Mouse (Mus musculus): ENCODE measurements around the gene Pabpn1l.
A peak's percentile ranks its signal among the peaks of the same experiment; 100 is the strongest.

The Pabpn1l gene

DNA sequence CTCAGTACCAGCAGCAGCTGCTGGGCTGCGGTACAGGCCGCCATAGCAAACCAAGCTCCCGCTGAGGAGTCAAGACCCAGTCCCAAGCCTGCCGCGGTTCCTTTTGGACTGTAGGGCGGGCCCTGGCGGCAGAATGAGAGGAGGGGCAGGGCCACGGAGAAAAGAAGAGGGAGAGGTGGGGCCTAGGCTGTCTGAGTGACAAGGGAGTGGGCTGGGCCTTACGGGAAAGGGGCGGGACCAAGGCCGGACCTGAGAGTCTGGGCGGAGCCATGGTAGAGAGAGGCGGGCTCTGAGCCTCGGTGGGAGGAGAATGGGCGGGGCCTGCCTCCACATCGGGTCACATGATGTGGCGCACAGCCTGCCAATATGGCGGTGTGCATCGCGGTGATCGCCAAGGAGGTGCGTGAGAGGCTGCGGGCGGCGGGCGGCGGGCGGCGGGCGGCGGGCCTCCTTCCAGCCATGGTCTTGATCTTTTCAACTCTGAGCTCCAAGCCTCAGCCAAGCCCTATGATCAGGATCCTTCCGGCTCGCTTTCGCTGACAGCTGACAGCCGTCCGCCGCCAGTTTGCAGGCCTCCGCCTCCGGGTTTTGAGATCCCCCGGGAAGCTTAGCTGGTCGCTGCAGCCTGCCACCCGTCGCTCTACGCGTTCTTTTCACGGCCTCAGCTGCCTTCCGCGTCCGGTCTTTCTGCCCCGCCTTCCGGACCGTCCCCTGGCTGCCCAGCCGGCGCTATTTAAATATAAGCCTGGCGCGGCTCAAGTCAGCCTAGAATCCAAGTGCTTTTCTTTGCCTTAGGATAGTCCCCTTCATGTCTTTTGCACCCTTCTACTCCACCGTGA is 11.0 kb downstream of the Pabpn1l start, which contains the start of the genes Galns and Trappc2l:
Gene Galns (minus strand): TSS at position 169 of the 839 bp plus-strand sequence.
Gene Trappc2l (plus strand): TSS at position 346 of the 839 bp plus-strand sequence.
- DNase-seq = peak; percentile 98

DNA sequence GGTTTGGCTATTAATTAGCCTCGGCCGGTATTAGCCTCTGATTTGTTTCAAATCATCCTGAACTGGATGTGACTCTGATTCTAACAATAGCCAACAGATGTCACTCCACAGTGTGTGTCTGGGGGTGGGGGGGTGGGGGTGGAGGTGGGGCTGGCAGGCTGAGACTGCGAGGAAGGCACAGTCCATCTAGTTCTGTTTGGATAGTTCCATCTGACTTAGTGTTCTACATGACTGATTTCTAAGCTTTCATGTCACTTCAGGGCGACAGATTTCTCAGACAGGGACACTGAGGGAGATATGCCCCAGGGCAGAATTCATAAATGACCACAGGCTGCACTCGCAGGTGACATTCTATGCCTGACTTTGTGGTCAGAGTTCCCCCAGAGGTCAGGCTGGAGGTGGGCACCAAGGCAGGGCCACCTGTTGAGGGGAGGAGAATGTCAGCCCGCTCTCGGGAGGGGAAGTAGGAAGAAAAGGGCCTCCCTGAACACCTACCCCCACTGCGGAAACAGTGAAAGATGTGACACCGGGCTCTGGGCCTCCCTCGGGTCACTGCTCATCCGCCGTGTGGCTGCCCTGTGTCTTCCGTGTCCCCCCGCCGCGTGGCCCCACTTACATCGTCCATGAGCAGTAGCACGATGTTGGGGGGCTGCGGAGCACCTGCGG is 11.8 kb downstream of the Pabpn1l start:
- no peak for DNase-seq

DNA sequence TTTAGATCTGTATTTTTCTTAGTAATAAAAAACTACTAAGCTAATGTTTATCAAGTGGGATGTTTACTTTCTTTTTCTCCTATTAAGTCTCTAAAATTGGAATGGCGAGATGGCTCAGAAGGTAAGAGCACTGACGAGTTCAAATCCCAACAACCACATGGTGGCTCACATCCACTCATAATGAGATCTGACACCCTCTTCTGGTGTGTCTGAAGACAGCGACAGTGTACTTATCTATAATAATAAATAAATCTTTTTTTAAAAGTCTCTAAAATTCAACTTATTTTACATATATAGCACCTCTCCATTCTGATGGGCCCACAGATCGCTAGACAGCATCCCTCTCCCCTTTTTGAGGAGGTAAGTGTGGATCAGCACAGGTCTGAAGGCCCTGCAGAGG is 12.3 kb downstream of the Pabpn1l start:
- DNase-seq = no peak

DNA sequence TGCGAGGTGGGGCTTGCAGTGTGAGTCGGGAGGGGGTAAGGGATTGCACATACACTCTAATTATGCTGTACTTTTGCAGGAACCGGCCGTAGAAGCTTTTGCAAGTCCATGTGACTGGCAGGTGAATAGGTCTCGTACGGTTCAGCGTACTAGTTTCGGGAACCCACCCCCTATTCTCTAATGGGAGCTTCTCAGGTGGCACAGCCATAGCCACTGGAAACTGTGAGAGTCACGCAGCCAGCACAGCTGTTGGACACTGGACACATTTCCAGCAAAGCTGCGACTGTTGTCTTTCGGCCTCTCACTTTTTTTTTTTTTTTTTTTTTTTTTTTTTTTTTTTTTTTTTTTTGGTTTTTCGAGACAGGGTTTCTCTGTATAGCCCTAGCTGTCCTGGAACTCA is 15.7 kb downstream of the Pabpn1l start:
- no peak for DNase-seq

DNA sequence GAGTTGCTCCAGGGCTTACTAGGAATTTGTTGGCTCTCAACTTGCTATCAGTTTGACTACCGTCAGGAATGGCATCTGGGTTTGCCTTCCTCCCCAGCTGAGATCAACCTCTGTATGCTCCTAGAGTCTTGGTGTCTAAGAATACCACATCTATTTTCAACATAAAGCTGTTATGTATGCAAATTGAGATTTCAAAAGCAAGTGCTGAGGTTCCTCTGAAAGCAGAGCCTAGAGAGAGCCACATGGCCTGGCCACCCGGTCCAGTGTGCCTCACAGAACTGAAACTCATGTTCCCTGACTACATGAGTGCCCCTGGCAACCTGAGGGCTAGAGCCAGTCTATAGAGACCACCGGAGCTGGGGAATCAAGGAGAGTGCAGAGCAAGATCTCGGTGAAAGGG is 17.2 kb downstream of the Pabpn1l start:
- DNase-seq = no peak

DNA sequence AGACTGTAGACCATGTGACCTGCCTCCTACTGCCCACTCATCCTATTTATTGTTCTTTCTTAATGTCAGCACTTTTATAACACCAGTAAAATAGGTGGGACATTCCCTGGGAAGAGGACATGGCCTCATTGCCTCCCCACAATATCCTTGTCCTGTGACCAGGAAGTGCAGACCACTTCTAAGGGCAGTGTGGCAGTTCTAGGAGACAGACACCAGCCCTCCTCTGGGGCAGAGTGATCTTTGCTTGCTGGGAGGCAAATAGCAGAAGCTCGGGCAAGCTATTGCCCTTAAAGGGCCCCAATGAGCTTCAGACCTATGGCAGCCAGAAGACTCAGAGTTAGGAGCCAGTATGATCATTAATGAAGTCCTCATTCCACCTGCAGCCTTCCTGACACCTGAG is 17.9 kb downstream of the Pabpn1l start:
- no peak for DNase-seq

DNA sequence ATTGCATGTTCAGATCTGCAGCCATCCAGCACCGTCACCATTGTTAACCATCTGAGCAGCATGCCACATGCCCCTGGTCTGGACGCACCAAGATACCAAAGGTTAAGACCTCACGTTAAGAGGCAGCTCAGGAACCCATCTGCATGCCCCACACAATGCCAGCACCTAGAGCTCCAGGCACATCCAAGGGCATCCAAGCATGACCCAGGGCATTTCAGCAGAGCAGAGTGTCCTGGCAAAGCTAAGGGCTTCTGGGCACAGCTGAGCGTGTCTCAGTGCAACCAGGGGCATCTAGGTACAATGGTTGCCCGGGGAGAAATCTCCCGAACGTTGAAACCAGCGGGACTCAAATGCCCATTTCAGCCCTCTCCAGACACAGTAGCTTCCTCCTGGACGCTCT is 21.9 kb downstream of the Pabpn1l start:
- DNase-seq = no peak

DNA sequence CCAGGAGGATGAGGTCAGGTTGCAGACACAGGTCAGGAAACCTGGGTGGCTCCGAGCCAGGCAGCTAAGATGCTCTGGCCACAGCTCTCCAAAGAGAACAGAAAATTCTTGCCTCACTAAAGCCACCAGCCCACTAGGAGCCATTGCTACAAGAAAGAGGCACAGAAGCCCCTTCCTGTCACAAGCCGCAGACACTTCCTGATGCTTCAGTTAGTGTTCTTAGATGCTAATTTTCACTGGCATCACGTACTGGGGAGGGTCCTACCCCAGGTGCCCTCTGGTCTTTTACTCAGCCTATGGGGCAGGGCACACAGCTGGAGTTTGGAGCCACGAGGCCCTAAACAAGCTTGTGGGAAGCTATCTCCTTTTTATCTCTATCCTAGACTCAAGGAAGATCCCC is 26.5 kb downstream of the Pabpn1l start:
- no peak for DNase-seq

DNA sequence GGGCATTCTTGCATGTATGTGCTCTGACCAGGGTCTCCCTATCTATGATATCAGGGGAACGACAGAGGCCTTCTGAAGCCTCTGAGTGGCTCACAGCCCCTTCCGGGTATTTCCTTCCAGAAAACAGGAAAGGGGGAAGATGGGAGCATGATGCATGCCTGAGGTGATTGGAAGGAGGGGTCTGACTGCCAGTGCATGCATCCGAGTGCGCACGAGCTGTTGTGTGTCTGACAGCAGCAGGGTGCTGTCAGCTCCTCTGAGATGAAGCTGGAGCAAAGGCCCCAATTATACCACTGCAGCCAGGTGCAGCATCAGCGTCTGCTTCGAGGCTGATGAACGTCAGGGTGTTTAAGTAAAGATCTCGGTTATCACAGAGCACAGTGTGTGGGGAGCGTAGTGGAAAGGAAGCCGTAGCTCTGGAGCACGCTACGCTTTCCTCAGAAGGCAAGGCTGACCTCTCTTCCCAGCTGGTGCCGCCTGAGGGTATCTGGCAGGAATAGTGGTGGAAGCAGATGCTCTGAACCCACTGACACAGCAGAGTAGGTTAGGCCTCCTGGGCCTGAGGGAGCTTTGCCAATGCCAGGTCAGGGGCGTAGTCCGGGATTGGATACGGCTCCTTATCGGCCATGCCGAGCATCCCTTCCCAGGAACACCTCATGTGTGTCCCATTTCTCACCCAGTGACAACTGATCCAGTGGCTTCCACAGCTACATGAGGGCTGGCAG is 28.6 kb downstream of the Pabpn1l start:
- DNase-seq = no peak

DNA sequence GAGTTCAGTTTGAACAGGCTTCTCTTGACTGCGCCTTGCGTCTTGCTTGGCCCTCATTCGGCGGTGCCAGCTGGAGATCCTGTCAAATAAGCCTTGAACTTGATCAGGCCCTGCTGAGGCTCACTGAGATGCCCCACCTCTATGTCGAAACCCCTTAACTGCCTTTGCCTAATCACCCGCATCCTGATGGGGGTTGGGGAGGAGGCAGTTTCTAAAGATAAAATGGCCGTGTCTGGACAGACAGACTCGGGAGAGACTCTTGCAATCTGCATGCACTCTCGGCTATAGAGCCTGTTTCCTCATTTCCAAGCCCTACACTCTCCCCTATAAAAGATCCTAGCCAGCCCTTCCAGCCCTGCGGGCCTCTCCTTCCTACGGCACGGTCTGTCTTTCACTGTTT is 29.3 kb downstream of the Pabpn1l start:
- peak; percentile 39 for DNase-seq

DNA sequence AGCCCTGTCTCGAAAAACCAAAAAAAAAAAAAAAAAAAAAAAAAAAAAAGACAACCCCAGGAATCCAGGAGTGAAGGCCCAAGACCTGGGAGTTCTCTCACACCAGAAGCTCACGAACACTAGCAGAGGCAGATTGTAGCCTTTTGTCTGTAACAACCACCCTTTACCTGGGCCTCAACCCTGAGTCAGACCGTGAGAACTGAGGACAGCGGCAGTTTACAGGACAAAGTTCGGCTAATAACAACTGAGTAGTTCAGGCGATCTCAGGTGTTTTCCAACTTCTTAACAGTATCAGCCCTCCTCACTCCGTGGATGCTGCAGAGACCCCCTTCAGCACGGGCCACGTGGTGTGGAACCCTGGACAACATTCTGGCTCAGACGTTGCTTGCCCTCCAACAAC is 35.8 kb downstream of the Pabpn1l start:
- no peak for DNase-seq

DNA sequence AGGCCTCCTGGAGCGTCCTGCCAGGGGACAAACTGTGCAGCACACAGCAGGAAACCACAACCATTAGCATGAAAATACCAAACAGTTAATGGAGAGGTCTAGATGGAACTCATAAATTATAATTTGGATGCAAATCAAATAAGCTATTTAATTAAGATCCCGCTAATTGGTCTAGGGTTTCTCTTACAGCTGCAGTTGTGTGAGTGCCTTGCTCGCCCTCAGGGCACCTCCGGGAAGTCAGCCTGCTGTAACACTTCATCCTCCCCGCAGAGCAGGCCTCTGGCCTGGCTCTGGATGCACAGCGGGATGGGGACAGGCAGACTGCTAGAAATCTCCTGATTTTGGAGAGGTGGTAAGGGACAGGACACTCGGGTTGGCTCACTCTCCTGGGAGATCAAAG is 36.4 kb downstream of the Pabpn1l start:
- no peak for DNase-seq

DNA sequence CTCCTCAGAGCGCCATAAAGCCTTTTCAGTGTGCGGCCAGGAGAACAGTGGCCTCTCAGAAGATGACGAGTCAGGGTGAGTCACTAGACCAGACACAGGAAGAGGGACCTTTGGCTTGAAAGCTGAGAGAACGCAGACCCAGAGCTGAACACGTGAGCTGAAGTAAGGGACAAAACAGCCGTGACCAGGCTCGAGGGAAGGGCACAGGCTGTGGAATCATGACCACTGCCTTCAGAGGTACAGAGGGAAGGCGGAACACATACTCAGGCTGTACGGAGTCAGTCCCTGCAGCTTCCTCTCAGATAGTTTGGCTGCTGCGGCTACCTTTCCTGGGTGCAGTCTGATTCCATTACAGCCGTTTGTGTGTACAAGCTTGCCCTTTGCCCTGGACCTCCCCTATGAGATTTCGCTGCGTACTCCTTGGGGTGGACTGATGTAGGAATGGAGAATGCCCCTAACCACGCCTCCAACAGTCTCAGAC is 37.1 kb downstream of the Pabpn1l start:
- no peak for DNase-seq

DNA sequence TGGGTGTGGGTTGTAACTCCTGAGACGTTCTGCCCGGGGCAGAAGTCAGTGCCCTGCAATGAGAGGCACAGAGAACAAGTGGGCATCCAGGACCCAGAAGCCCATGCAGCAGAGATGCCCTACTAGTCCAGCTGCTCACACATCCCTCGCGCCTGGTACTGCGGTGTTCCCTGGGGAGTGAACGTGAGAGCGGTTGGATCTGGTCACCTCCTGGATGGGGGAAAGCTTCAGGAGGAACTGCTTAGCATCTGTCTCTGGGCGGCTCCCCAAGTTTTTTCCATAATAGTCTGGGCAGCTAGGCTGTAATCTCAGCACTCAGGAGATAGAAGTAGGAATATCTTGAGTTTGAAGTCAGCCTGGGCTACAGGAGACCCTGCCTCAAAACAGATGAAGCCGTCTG is 37.6 kb downstream of the Pabpn1l start:
- DNase-seq = no peak

DNA sequence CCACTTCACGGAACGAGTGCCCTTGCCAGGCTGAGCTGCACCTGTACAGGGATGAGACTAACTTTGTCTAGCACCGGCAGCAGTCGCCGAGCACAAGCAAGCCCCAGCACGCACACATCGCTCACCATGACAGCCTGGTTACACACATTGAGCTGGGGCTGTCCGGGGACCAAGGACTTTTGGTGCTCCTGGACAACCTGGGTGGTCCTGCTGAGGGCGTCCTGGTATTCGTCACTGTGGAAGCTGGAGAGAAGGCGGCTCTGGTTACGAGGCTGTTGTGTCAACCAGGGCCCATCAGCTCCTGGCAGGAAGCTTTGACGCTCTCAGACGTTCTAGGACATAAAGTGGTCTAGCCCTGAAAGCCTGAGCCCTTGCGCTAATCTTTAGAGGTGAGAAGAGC is 41.6 kb downstream of the Pabpn1l start:
- no peak for DNase-seq

DNA sequence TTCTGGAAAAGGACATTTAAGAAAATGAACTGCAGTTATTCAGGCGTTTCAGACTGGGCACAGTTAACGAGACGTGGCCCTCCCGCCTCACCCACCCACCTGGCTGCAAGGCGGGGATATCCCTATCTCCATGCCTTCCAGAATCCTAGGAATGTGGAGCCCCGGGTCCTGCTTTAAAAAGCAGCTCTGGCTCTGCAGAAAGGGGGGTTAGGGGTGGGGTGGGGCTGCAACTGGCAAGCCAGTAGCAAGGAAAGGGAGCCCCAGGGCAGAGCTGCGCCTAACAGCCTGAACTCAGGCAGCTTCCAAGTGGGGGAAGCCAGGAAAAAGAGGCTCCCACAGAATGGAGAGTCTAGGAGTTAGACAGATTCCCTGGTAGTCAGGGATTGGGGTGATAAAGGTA is 43.3 kb downstream of the Pabpn1l start:
- DNase-seq = no peak

DNA sequence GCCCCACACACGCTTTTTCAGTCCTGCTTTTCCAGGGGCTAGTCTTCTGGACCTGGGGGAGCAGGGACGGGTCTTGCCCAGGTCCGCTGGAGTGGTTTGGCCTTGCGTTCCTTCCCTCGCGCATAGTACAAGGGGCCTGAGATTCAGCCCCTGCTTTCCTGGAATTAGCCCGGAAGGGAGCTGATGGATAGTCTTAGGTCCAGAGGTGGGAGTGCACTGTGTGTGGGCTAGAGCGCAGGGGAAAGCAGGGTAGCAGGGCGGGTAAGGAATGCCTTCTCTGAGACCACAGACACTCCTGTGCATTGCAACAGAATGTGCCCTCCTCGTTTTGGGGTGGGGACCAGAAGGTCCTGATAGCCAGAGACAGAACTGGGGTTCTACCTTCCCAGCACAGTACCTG is 45.4 kb downstream of the Pabpn1l start:
- DNase-seq = no peak

DNA sequence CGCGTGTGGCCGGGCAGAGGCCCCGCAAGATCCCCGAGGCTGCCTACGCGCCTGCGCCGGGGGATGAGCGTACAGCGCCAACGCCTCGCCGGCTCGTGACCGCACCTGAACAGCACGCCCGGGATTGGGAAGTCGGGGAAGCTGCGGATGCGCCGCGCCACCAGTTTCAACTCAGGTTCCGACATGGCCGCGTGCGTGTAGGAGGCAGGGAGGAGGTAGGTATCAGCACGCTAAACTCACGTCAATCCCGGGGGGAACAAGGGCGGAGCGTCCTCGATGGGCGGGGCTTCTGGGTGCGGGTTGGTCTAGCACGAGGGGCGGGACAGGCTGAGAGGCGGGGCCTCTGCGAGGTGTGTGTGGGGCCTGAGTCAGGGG is 45.9 kb downstream of the Pabpn1l start, which contains the start of gene Aprt:
Gene Aprt (minus strand): TSS at position 262 of the 375 bp plus-strand sequence.
- DNase-seq = peak; percentile 98

DNA sequence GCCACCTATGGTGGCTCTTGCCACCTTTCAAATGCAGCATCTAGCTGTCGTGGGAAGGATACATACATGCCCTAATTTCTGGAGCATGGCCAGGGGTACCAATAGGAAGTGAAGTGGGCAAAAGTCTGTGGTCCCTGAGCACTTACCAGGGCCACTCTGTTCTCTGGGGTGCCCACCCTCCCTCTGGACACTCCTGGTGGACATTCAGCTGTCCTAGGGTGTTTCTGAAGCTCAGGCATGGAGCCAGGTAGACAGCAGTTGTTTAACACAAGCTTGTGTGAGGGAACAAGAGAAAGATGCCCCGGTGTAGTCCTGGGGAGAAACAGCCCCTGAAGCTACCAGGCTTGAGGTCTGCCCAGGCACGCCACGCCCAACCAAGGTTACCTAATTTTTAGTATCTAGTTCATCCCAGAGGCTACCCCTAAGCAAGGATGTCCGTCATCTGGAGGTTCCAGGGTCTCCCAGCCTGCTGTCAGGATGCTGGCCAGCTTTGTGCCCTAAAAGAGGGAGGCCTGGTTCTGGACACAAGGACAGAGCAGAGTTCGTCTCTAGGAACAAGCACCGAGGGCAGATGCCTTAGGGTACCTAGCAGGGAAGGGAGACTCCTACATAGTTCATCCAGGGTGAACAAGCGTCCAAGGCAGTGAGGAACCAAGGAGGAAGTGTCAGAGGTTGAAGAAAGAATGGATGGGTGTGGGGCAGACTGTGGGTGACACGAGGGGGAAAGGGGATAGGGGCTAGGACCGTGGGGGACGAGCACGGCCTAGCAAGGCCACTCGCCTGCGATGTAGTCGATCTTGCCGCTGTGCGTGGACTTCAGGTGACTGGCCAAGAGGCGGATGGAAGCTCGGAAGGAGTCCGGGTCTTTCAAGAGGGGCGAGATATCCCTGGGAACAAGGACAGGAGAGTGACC is 46.5 kb downstream of the Pabpn1l start:
- no peak for DNase-seq

DNA sequence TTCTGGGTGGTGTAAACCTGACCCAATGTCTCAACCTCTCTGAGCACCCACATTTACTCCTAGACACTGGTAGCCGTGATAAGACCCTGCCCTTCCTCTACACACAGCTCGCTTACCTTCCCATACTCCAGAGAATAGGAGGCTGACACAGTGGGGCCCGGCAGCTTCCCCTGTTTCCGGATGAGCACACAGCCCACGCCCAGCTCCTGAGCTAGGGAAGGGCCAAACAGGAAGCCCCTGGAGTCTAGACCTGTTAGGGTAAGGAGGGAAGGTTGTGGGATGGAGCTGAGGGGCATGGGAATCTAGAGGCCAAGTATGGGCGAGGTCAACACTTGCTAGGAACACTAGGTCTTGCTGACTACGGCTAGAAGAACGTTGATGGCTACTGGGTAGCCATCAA is 47.3 kb downstream of the Pabpn1l start:
- no peak for DNase-seq

DNA sequence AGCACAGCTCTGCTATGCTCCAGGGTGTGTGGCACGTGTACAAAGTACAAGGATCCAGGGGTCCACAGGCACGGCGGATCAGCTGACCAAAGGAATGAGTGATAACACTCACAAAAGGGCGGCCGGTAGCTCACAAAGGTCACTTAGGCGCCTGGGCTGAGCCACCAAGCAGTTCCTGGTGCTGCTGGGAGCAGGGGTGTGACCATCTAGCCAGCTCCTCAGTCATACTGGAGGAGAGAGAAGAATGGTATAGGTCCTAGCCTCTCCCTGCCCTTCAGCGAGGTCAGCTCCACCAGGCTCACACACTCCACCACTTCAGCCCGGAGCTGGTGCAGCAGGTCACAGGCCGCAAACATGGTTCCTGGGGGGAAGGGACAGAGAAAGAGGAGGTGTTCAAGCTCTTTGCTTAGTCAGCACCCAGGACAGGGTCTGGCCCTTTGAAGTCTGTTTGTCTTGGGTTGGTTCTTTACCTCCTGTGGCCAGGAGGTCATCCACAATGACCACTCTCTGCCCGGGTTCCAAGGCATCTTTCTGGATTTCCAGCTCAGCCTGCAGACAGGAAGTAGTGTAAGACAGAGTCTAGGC is 47.8 kb downstream of the Pabpn1l start:
- DNase-seq = no peak

DNA sequence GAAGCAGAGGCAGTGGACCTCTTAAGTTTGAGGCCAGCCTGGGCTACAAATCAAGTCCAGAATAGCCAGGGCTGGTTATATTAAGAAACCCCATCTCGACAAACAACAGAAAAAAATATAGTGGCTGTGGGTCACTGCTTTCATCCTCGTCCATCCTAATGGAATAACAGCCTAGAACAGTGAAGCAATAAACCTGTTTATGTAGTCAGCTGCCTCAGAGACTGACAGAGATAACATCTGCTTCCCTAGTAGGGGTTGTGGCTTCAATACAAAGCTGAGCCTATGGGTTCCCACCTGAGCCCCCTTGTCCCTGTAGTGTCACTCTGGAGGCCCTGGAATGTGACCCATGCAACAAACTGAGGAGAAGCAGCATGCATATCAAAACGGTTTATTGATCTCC is 48.3 kb downstream of the Pabpn1l start:
- no peak for DNase-seq
